Mouse (Mus musculus): Measurements from ENCODE around the gene Ifnab.

DNA sequence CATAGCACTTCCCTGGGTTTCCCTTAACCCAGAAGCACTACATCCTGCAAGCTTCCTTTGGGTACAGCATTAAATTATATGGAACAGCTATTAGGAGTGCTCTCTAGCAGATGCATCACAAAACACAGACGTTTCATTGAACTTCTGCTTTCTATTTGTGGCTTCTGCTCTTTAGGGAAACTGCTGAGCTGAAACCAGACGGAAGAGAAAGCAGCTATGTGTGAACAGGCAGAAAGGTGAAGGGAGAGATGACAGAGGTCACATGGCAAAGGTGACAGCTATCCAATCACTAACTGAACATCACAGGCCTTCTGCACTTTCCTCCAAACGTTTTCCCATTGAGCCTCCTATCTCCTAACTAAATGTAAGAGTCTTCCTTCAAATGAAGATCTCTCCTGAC, 14.8 kb upstream of the Ifnab start:
- TF ChIP-seq CTCF (IDR thresholded peaks at IDR 0.05; ENCODE audit: low read depth) (no peak), EP300 (IDR thresholded peaks at IDR 0.05; ENCODE audit: low read depth) (no peak)
